Mouse (Mus musculus): Measurements from ENCODE around the gene Pphln1.

Gene Pphln1

GRCm38 (mm10) chr15:93435998-93436397 is 37.8 kb downstream of the Pphln1 start:
- DNase-seq (ENCODE audit: low spot score): no peak

GRCm38 (mm10) chr15:93438663-93439062 is 40.5 kb downstream of the Pphln1 start:
- peak; percentile 82 for DNase-seq (ENCODE audit: low spot score)

- DNase-seq (ENCODE audit: low spot score): peak; percentile 12
Measured at GRCm38 (mm10) chr15:93442271-93442670, 44.1 kb downstream of the Pphln1 start.

GRCm38 (mm10) chr15:93443676-93444075 is 45.5 kb downstream of the Pphln1 start:
- no peak for DNase-seq (ENCODE audit: low spot score)

DNA sequence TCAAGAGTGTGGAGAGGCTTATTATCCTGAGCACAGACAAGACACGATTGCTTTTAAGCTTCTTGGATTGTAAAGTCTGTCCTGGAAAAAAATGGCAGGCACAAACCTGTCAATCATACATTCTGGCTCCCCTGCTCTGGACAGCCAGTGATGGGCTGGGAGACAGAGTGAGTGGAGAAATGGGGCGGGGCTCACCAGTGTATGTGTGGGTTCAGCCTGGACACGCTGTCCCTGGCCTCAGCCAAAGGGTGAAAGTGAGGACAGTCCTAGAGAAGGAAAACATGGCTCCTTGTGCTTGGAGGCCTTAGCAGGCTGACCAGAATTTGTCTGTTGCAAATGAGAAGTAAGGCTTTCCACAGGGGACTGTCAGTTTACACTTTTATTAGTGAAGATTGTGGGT is 50.7 kb downstream of the Pphln1 start:
- DNase-seq (ENCODE audit: low spot score): no peak

GRCm38 (mm10) chr15:93453296-93453695 is 55.1 kb downstream of the Pphln1 start:
- DNase-seq (ENCODE audit: low spot score): no peak

- DNase-seq (ENCODE audit: low spot score): no peak
Measured at GRCm38 (mm10) chr15:93456005-93456404, 57.9 kb downstream of the Pphln1 start.

- no peak for DNase-seq (ENCODE audit: low spot score)
Measured at GRCm38 (mm10) chr15:93459422-93459821, 61.3 kb downstream of the Pphln1 start.

DNA sequence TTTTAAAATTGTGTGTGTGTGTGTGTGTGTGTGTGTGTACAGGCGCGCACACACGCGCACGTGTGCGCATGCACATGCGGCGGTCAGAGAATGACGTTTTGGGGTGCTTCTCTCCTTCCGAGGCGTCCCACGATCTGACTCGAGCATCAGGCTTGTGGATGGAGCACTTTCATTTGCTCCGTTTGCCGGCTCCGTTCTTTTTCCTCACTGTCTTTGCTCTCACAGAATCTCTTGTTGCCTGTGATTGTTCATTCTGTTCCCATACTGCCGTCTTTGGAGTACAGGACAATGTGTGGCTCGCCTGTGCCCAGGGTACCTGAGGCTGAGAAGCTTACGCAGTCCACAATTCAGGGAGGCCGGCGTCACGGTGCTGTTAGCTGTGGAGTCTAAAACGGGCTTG is 62.9 kb downstream of the Pphln1 start:
- no peak for DNase-seq (ENCODE audit: low spot score)

GRCm38 (mm10) chr15:93471651-93472050 is 73.5 kb downstream of the Pphln1 start:
- no peak for DNase-seq (ENCODE audit: low spot score)

DNA sequence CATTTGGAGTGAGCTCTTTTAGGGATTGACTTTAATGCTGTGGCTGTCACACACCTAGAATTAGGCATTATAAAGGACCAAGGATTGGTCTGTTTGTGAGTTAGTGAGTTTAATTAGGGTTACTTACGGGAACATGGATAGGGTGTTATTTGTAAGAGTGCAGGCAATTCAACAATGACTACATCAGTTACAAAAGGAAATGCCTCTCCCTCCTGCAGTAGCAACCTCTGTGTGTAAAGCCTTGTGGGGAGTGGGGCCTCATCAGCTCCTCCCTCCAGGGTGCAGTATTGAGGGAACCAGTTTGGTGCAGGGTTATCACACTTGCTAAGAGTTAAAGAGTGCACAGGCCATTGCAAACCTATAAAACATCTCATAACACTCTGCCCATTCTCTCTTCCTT is 73.9 kb downstream of the Pphln1 start:
- no peak for DNase-seq (ENCODE audit: low spot score)

DNA sequence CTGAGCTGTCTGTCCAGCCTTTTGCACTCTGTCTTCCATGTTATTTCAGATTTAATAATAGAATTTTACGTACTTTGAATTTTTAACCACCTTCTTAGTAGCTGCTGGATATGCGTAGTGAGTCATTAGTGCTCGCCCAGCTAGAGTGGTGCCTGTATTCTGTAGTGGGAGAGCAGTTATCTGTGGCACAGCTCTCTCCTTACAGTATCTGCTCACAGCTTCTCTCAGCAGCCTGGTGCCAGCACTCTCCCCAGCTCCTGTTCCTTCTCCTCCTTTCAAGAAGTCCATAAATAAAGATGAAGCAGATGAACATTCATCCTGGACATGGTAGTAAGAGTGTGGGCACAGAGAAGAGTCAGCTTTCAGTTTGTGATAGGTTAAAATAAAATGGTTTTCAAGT is 76.1 kb downstream of the Pphln1 start:
- DNase-seq (ENCODE audit: low spot score): no peak

DNA sequence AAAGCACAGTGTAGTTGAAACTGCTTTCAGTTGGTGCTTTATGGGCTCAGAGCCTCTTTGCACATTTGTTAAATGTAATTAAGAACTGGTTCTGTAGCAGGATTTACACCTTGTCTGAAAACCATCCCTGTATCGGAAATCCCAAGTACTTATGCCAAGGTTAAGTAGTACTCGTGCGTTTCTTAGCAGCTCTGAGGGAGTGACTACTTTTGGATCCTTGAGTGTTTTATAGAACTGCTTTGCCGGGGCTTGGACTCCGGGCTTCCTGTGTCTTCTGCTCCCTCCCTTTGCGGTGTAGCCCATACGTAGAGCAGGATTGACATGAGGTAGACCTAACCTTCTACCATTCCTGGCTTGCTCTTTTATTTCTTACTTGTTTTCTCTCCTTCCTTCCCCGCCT is 77.5 kb downstream of the Pphln1 start:
- no peak for DNase-seq (ENCODE audit: low spot score)

GRCm38 (mm10) chr15:93477729-93478128 is 79.6 kb downstream of the Pphln1 start:
- no peak for DNase-seq (ENCODE audit: low spot score)

DNA sequence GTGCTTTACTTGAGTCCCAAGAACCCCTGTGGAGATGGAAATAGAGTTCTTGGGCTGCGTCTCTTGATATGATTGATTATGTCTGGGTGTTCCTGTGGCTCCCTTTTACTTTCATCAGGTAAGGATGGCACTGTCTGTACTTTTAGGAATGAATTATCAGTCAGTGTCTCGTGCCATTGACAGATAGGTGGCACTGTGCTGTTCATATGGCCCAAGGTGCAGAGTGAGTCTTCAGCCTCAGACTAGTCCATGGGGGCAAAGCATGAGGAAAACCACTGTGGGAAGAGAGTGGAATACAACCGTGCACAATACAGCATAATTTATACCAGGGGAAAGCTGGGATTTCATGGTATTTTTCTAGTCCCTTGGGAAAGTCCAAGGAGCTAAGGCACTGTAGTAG is 80.5 kb downstream of the Pphln1 start:
- DNase-seq (ENCODE audit: low spot score): no peak

- peak; percentile 13 for DNase-seq (ENCODE audit: low spot score)
Measured at GRCm38 (mm10) chr15:93479445-93479844, 81.3 kb downstream of the Pphln1 start.

GRCm38 (mm10) chr15:93481112-93481511 is 83.0 kb downstream of the Pphln1 start:
- no peak for DNase-seq (ENCODE audit: low spot score)

GRCm38 (mm10) chr15:93484261-93484710 is 86.1 kb downstream of the Pphln1 start:
- no peak for DNase-seq (ENCODE audit: low spot score)

- no peak for DNase-seq (ENCODE audit: low spot score)
Measured at GRCm38 (mm10) chr15:93485252-93485651, 87.1 kb downstream of the Pphln1 start.

DNA sequence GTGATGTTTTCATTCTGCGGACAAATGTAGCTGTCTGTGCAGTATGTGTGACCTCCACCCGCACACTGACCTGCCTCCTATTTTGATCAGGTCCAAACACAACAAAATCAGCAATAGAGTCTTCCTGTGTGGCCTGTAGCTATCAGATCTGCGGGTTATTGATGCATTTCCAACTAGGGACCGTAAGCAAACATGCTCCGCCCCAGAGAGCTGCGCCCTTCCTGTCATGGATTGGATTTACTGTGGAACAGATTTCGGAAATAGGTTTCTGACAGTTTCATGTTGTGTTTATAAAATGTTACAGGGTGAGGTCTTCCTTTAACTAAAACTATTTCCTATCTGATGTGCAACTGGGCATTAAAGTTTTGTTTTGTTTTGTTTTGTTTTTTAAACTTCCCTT is 87.9 kb downstream of the Pphln1 start:
- no peak for DNase-seq (ENCODE audit: low spot score)

DNA sequence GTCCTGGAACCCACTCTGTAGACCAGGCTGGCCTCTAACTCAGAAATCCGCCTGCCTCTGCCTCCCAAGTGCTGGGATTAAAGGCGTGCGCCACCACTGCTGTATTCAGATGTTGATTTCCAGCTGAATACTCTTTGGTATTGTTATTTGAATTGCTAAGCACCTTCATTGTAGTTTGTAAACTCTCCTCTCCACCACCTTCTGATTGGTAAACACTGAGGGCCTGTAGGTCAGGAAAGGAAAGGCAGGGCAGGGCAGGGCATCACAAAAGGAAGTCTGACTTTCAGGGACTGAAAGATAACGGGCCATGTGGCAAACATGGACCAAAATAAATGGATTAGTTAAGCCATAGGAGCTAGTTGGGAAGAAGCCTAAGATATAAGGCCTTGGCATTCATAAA is 91.4 kb downstream of the Pphln1 start:
- no peak for DNase-seq (ENCODE audit: low spot score)

GRCm38 (mm10) chr15:93494700-93495099 is 96.5 kb downstream of the Pphln1 start:
- no peak for DNase-seq (ENCODE audit: low spot score)

DNA sequence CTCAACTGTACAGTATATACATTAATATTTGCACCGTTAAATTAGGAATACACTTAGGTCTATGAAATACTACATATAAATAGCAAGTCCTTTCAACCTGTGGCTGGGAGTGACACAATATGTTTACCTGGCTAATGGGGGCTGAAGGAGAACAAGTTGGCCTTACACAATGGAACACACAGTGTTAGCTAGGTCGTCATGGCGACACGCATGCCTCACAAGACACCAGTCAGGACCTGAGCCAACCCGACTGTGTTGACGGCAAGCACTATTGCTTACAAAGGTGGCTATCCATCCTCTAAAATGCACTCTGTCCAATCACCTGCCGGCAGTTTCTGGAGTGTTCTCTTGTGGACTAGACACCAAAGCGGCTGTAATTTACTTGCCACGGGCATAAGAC is 101.7 kb downstream of the Pphln1 start:
- DNase-seq (ENCODE audit: low spot score): no peak

GRCm38 (mm10) chr15:93502703-93503102 is 104.6 kb downstream of the Pphln1 start:
- DNase-seq (ENCODE audit: low spot score): no peak

DNA sequence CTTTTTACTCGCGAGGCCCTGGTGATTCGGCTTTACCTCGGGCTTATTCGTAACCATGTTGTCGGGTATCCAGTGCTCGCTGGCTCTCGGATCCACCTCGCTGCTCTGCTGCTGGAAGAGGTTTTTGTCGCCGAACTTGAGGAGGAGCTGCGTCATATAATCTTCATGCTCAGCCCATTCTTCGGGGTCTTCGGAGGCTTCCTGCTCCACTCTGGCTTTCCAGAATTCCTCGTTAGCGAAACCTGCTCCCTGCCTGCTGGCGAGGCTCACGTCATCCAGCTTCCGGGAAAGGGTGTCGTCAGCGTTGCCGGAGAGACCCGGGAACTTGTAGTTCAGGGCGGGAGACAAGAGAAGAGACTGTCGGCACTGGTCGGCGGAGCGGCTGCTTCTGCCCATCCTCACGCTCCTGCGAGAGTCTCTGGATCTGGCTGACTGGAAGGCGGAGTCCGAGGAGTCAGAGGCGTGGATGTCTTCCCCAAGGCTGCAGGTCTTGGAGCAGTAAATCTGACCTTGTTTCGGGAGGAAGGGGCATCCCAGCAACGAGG is 105.1 kb downstream of the Pphln1 start:
- no peak for DNase-seq (ENCODE audit: low spot score)

Measured in retina, embryonic 14.5 days (tissue).